Mouse (Mus musculus): ENCODE data around the gene Zfp280d.

DNA sequence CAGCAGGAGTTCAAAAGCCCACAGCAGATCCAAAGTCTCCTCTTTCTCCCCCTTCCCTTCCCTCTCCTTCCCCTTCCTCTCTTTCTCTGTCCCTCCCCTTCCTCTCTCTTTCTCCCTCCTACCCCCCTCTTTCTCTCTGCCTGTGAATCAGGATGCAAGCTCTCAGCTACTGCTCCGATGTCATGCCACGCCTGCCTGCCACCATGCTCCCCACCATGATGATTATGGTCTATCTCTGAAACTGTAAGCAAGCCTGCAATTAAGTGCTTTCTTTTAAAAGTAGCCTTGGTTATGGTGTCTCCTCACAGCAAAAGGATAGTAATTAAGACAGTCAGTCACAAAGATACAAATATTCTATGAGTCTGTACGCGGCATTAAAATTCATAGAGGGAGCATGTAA is 100.3 kb downstream of the Zfp280d start:
- no peak for TF ChIP-seq CTCF (IDR thresholded peaks at IDR 0.05; ENCODE audit: insufficient read depth, low read depth, low read length)
- TF ChIP-seq POLR2A (IDR thresholded peaks at IDR 0.05; ENCODE audit: insufficient read depth, low read depth, low read length) = no peak

All from olfactory bulb, adult 2 months (tissue).